In genomic region chr14:36952142-36952541, GRCm38 (mm10) we compare ENCODE assay signal across 8 mouse cellular contexts. TPM values are rescaled to one million over a fixed set of nuclear protein-coding genes. Genes with fewer than 3 reads are reported as not detected.
DNase-seq lines count a peak whose midpoint lies in the region; ATAC-seq and TF ChIP-seq lines count a peak whose summit lies in the region.

No protein-coding gene starts in this region.

- H3K36me3 ChIP-seq in forebrain, embryonic 13.5 days (ENCODE audit: poor library complexity, severe bottlenecking): no peaks in the 10 kb centered on the region
- H3K36me3 ChIP-seq in limb, embryonic 14.5 days (ENCODE audit: control insufficient read depth, insufficient read depth, low read length): no peaks in the 10 kb centered on the region

- H3K4me3 ChIP-seq in cerebellum, adult 2 months (replicated peaks; ENCODE audit: insufficient read depth, low read depth, low read length): no peak overlapping the region
- H3K4me3 ChIP-seq in forebrain, embryonic 13.5 days: no peak overlapping the region
- no peak overlapping the region for H3K4me3 ChIP-seq in limb, embryonic 14.5 days (replicated peaks; ENCODE audit: low read length)

- no peak overlapping the region for H3K4me2 ChIP-seq in forebrain, embryonic 13.5 days
- H3K4me2 ChIP-seq in limb, embryonic 14.5 days (replicated peaks; ENCODE audit: low read depth, low read length, severe bottlenecking): no peak overlapping the region

- peak; percentile 69 for ATAC-seq in forebrain, embryonic 13.5 days
- ATAC-seq in limb, embryonic 14.5 days (ENCODE audit: low FRiP score, low read depth): peak; percentile 57; the same call in 1 of the 2 replicates

- peak; percentile 61; the same call in 1 of the 2 replicates for TF ChIP-seq CTCF in cerebellum, adult 2 months (IDR thresholded peaks at IDR 0.05; ENCODE audit: borderline replicate concordance, insufficient read depth, low read depth, low read length)

- no peaks in the 10 kb centered on the region for H3K9me3 ChIP-seq in forebrain, embryonic 13.5 days (replicated peaks)
- H3K9me3 ChIP-seq in limb, embryonic 14.5 days (ENCODE audit: control insufficient read depth, low read length): no peaks in the 10 kb centered on the region

- DNase-seq in cerebellum, adult 2 months: peak in 1 of 2 experiments; percentile 34
- DNase-seq in cerebellum, adult 9-10 months: no peak
- DNase-seq in urinary bladder, postnatal 14 days (ENCODE audit: low spot score): peak; percentile 16
- no peak for DNase-seq in urinary bladder, postnatal 4 days (ENCODE audit: low spot score in 2 of 2)
- DNase-seq in limb, embryonic 14.5 days (ENCODE audit: low spot score): peak; percentile 58
- peak; percentile 15 to 45 for DNase-seq in natural killer cell, adult 2 months (ENCODE audit: low spot score in 2 of 2)
- no peak for DNase-seq in ovary, postnatal 10 days (ENCODE audit: low spot score)

- no peaks in the 10 kb centered on the region for H3K27me3 ChIP-seq in cerebellum, adult 2 months (ENCODE audit: control insufficient read depth, insufficient read depth, low read length)
- H3K27me3 ChIP-seq in forebrain, embryonic 13.5 days: no peaks in the 10 kb centered on the region
- no peaks in the 10 kb centered on the region for H3K27me3 ChIP-seq in limb, embryonic 14.5 days (ENCODE audit: control insufficient read depth, insufficient read depth, low read length)

- no peaks in the 10 kb centered on the region for H3K4me1 ChIP-seq in cerebellum, adult 2 months (ENCODE audit: control insufficient read depth, insufficient read depth, low read length)
- H3K4me1 ChIP-seq in forebrain, embryonic 13.5 days: no peaks in the 10 kb centered on the region
- no peaks in the 10 kb centered on the region for H3K4me1 ChIP-seq in limb, embryonic 14.5 days (ENCODE audit: control insufficient read depth, insufficient read depth, low read length)

- 14% methylated on average over 2 of the region's 2 CpGs for WGBS in cerebellum, adult 2 months
- 29% methylated on average over 2 of the region's 2 CpGs for WGBS in forebrain, embryonic 13.5 days
- 35% methylated on average over 2 of the region's 2 CpGs for WGBS in limb, embryonic 14.5 days

- no peak overlapping the region for H3K27ac ChIP-seq in cerebellum, adult 2 months (ENCODE audit: insufficient read depth, low read length)
- no peak overlapping the region for H3K27ac ChIP-seq in forebrain, embryonic 13.5 days
- no peak overlapping the region for H3K27ac ChIP-seq in limb, embryonic 14.5 days (replicated peaks; ENCODE audit: low read depth, low read length)

- no peak overlapping the region for H3K9ac ChIP-seq in forebrain, embryonic 13.5 days
- no peak overlapping the region for H3K9ac ChIP-seq in limb, embryonic 14.5 days (ENCODE audit: low read depth, low read length, severe bottlenecking)

- TF ChIP-seq POLR2A in cerebellum, adult 2 months (IDR thresholded peaks at IDR 0.05; ENCODE audit: borderline replicate concordance, insufficient read depth, low read length): no peak
- TF ChIP-seq POLR2A in limb, embryonic 14.5 days (IDR thresholded peaks at IDR 0.05; ENCODE audit: borderline replicate concordance, extremely low read depth, insufficient read depth, insufficient read length): no peak

RNA-seq across cellular contexts. Expression of gene Ccser2, which starts 16.4 kb away (rescaled TPM):
- 49.4 and 50.8 TPM in 2 replicates for polyA plus RNA-seq in cerebellum, adult 2 months (2012; rRNA removed)
- polyA plus RNA-seq in forebrain, embryonic 13.5 days (2015; fragmentation: Nextera tagmentation; extraction: Ambion mirVana): 52.7 and 53.2 TPM in 2 replicates
- polyA plus RNA-seq in limb, embryonic 14.5 days (2012; rRNA removed): 19.2 and 20.2 TPM in 2 replicates
- polyA plus RNA-seq in limb, embryonic 14.5 days (2014; fragmentation: Nextera tagmentation; extraction: Ambion mirVana): 44.3 and 47.3 TPM in 2 replicates

Comparison
In these comparisons a context has a peak if more than half of its experiments do, and no peak if none do; other contexts are left out.
1. DNase-seq: peak in urinary bladder, postnatal 14 days (single experiment), limb, embryonic 14.5 days (single experiment) and natural killer cell, adult 2 months (2 of 2); none in cerebellum, adult 9-10 months (single experiment), urinary bladder, postnatal 4 days (0 of 2) and ovary, postnatal 10 days (single experiment).